Mouse (Mus musculus) myocyte (in vitro differentiated cells): ENCODE measurements around the gene Hist1h2ai.

Experiments
- MAX ChIP-seq: IDR thresholded peaks from one replicate; pipeline ENCODE4 v1.6.1; 2011; ENCODE audit warnings: low read depth, mild to moderate bottlenecking, control low read depth
- POLR2AphosphoS2 ChIP-seq: IDR thresholded peaks from one replicate; pipeline ENCODE4 v1.6.1; 2011; ENCODE audit warnings: low read depth, control low read depth; ENCODE audit not compliant: insufficient read length

DNA sequence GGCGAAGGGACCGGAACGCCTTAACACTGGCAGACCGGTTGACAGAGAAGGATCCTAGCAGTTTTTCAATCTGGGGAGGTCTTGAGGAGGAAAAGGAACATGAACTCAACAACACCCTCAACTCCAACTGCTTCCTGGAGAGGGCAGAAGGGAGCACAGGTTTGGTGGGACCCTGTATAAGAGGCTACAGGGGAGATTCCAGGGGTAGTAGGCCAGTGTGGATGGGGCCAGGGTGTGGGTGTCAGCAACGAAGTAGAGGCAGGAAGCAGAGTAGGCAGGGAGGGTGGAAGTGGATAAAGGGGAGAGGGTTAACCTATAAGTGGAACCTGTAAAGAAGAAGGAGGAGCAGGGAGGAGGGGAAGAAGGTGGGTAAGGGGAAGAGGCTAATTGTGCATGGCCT is 17.2 kb downstream of the Hist1h2ai start:
- TF ChIP-seq MAX (no peak), POLR2AphosphoS2 (no peak)
